Mouse (Mus musculus): ENCODE data around the gene Ralgapa1.

DNA sequence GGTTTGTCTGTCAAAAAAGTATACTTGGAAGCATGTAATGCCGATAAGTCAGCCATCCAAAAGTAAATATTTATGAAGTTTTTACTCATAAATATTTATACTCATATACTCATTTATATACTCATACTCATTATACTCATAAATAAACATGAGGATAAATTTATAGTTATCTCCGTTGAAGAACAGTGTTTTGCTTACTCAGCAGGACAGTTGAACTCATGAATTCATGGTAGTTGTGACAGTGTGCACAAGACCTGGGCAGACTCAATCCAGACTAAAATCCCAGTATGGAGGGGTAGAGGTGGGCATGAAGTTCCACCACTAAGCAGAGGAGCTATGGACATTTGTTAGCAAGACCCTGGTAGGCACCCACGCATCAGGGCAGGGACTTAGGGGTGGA lies 16.5 kb upstream of the Ralgapa1 start:
- TF ChIP-seq POLR2A (IDR thresholded peaks at IDR 0.05; ENCODE audit: insufficient read depth, low read length) (no peak), CTCF (IDR thresholded peaks at IDR 0.05; ENCODE audit: low read depth, low read length) (no peak), EP300 (IDR thresholded peaks at IDR 0.05; ENCODE audit: insufficient read depth, low read depth, low read length) (no peak)
